Mouse (Mus musculus) retina, postnatal 1 day (tissue): ENCODE data around the gene Aacs.
"Not testable (repeated sequence)": the region's sequence is repeated elsewhere in the genome, so short reads cannot be mapped to it uniquely, and the experiment has no call there.

Experiments
- DNase-seq: peaks from one replicate; pipeline ENCODE4 v3.0.0-alpha.2; 2012

Gene Aacs

GRCm38 (mm10) chr5:125475601-125476285 lies at the start of gene Aacs:
TSS of gene Aacs (plus strand) at chr5:125475814.
- DNase-seq = peak; percentile 97

GRCm38 (mm10) chr5:125426343-125426742 lies 49.3 kb upstream of the Aacs start:
- no peak for DNase-seq

- DNase-seq = not testable (repeated sequence)
These were observed 43.3 kb upstream of the Aacs start for GRCm38 (mm10) chr5:125432324-125432723.

- DNase-seq = peak; percentile 97
These were observed 41.7 kb upstream of the Aacs start, which contains the start of gene Dhx37 for GRCm38 (mm10) chr5:125433793-125434337. TSS of gene Dhx37 (minus strand) at chr5:125434121.

- not testable (repeated sequence) for DNase-seq
These were observed 41.3 kb upstream of the Aacs start for GRCm38 (mm10) chr5:125434347-125434746.

DNA sequence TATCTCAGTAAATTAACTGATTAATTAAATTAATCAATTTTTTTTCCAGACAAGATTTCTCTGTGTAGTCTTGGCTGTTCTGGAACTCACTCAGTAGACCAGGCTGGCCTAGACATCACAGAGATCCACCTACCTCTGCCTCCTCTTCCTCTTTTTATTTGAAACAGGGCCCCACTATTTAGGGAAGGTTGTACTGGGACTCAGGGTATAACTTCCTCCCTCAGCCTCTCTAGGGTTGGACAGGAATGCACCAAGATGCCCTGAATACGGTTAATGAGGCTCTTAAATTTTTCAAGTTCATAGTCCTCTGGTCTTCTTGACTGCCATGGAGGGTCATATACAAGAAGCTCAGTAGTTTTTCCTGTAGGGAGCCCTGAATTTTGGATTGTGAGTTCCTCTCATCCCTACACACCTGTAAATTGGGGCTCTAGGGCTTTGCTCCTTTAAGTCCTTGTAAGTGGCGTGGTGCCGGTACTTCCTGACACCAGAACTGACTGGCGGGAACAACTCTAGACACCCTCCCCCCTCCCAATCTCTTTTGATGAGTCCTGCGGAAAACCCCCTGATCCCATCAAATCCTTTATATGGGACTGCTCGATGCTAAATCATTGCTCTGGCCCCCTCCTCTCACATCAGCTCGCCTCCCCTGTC lies 34.9 kb upstream of the Aacs start:
- DNase-seq = no peak

DNA sequence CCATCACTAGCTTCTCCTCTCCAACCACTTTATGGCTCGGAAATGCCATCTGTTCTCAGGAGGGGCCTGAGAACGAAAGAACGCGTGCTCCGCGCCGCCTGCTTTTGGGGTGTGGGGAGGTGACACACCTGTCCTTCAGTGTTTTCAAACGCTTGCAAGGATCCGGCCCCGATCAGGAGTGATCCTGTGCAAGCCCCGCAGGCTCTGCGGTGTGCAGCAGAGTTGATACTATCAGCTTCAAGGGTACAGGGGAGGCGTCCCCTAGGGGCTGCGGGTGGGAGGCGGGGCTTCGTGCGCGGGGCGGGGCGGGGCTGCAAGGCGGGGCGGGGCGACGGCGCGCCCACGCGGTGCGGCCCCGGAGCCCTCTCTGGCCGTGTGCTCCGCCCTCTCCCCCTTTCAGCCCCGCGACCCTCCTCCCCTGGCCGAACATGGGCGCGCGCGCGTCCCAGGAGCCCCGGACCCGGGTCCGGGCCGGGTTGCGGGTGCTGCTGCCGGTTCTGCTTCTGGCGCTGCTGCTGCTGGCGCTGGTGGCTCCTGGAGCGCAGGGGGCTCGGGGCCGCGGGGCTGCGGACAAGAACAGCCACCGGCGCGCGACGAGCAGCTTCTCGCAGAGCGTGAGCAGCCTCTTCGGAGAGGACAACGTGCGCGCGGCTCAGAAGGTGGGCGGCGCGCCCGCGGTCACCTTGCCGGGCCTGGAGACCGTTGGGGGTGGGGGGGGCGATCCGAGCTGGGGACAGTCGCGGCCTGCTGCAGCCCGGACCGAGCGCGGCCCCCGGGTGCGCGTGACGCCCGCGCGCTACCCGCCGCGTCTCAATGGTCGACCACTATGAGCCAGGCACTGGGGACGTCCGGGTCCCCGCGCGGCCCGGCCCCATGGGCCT lies 34.1 kb upstream of the Aacs start, which contains the start of gene Bri3bp:
Gene Bri3bp (plus strand): TSS at position 335 of the 881 bp plus-strand sequence.
- DNase-seq = peak; percentile 89

DNA sequence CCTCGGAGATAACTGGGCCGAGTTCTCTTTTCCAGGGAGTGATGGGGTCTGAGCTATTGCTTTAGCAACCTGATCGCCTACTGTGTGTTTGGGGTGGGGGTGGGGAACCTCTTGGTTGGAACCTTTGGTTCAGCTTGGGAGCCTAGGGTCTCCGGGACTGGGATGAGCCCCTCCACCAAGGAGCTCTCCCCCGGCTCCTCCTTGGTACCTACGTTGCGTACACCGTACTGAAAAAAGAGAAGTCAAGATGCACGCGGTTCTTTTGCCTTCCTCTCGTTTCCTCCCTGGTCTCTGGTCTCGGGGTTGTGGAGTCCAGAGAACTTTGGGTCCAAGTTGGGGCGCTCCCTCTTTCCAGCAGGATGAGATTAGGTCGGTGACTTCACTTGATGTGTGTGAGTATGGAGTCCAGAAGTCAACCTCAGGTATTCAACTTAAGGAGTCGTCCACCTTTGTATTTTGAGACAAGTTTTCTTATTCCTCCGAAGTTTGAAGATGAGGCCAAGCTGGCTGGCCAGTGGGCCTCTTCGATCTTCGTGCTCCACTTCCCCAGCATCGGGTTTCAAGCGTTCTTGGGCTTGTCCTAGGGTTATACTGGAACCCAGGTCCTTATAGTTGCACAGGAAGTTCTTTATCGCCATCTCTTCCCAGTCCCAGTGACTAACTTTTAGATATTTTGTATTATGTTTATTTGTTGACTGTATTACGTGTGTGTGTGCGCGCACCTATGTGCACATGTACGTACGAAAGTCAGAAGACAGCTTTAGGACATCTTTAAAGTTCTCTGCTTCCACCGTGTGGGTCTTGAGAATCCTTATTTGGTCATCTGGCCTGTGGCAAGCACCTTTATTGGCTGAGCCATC lies 33.2 kb upstream of the Aacs start:
- DNase-seq = no peak

DNA sequence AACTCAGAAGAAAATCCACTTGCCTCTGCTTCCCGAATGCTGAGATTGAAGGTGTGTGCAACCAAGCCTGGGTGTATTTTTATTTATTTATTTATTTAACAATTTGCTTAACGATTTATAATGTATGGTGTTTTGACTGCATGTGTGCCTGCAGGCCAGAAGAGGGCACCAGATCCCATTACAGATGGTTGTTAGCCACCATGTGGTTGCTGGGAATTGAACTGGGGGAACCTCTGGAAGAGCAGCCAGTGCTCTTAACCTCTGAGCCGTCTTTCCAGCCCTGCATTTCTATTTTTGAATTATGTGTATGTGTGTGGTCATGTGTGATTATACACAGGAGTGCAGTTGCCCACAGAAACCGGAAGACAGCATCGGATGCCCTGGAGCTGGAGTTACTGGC lies 32.3 kb upstream of the Aacs start:
- no peak for DNase-seq

GRCm38 (mm10) chr5:125443915-125444314 lies 31.7 kb upstream of the Aacs start:
- no peak for DNase-seq

DNA sequence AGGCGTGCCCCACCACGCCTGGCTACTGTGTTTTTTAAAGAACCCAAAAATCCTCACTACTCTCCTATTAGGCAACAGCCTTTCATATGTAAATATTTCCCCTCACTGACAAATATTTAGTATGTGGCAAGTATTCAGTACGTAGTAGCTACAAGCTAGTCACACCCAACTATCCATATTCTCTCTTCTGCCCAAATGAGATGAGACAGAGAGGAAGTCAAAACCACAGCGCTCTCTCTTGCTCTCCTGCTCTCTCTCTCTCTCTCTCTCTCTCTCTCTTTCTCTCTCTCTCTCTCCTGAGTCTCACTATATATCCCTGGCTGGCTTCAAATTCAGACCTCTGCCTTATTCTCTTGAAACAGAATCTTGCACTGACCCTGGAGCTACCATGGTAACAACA lies 31.1 kb upstream of the Aacs start:
- no peak for DNase-seq

- no peak for DNase-seq
These were observed 29.3 kb upstream of the Aacs start for GRCm38 (mm10) chr5:125446344-125446743.

GRCm38 (mm10) chr5:125448026-125448425 lies 27.6 kb upstream of the Aacs start:
- DNase-seq = no peak

DNA sequence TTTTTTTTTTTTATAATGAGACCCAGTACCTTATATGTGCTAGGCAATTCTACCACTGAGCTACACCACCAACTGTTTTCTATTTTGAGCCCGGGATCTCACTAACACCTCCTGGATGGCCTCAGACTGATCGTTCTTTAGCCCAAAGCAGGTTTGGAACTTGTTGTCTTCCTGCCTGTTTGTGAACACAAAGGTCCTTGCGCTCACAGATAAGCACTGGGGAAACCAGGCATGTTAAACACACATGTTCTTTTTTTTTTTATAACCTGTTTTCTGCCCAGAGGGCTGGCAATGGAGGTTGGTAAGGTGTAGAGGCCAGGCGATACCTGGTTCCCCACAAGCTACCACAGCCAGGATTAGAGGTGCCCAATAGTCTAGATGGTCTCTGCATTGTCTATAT lies 27.0 kb upstream of the Aacs start:
- no peak for DNase-seq

DNA sequence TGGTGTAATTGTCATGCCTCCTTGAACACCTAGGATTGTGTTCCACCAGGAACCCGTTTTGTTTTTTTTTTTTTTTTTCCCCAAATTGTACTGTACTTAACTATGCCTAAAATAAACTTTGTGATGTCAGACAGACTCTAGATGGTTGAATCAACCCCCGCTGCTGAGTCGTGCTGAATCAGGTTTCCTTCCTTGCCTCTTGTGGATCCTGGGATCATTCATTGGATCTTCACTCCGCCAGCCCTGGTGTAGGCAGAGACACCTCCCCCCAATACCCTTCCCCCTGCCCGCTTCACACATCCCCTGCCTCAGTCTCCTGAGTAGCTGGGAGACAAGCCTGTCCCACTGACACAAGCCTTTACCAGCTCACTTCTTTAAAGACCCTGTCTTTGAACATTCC lies 26.3 kb upstream of the Aacs start:
- DNase-seq = no peak

DNA sequence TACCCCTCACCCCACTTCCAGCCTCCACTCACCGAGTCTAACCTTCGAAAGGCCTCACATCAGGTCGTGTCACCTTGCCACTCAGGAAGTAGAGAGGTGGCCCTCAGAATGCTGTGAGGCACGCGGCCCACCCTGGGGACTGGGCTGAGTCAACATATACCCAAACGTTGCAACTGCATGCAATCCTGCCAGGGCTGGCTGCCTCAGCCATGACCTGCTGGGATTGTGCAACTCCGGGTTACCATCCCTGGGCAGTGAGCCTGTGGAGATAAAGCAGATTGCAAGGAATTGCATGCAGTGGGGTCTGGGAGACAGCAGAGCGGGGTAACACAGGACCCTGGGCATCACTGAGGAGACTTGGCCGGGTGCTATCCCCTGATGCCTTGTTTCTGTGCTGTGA lies 23.0 kb upstream of the Aacs start:
- no peak for DNase-seq

DNA sequence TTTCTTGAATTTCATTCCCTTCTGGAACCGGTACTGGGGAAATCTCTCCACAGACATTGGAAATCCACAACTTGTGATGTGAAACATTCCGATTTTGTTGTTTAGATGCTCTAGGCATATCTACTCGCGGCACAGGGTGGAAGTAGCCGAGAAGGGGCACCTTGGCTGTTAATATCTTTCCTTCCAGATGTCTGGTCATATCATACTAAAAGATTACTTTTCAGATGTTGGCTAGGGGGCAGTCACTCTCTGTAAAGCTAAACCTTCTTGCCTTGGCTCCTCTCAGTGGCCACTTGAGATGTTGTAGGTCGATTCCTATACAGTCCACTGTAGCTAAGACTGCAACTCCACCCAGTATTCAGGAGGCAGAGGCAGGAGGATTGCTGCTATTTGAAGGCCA lies 19.5 kb upstream of the Aacs start:
- no peak for DNase-seq

- DNase-seq = no peak
These were observed 18.1 kb upstream of the Aacs start for GRCm38 (mm10) chr5:125457538-125457937.

GRCm38 (mm10) chr5:125460574-125460973 lies 15.0 kb upstream of the Aacs start:
- DNase-seq = no peak

- peak; percentile 63 for DNase-seq
These were observed 13.7 kb upstream of the Aacs start for GRCm38 (mm10) chr5:125461868-125462445.

- no peak for DNase-seq
These were observed 10.4 kb upstream of the Aacs start for GRCm38 (mm10) chr5:125465192-125465591.

DNA sequence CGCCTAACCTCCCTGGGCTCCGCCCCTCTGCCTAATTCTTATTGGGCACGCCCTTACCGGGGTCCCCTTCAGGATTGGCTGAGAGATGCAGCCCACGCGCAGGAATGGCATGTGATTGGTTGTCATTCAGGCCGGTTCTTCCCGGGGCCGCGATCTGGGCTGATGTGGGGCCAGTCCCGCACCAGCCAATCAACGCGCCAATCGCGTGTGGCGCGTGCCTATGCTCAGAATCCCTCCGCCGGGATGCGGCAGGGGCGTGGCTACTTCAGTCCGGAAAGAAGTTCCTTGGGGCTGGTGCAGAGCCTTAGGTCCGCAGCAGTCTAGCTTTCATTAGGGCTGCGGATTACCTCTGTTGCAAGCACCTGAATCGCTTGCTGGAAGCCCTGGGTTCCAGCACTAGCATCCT lies 9.9 kb upstream of the Aacs start:
- DNase-seq = peak; percentile 99
